Mouse (Mus musculus) E14TG2a.4 (cell line): ENCODE measurements around the gene Pfn1.

ENCODE experiments used
- H3K27me3 ChIP-seq: 2 replicates; pipeline ENCODE4 v1.6.1; 2014; ENCODE audit warnings: low read length, control low read depth; ENCODE audit not compliant: insufficient read depth
- H3K36me3 ChIP-seq: 2 replicates; pipeline ENCODE4 v1.6.1; 2014; ENCODE audit warnings: low read length, control low read depth; ENCODE audit not compliant: insufficient read depth
- H3K4me1 ChIP-seq: replicated peaks from 2 replicates; pipeline ENCODE4 v1.6.1; 2014; ENCODE audit warnings: low read depth, low read length, control low read depth
- H3K4me3 ChIP-seq: replicated peaks from 2 replicates; pipeline ENCODE4 v1.5.1; 2014; ENCODE audit warnings: mild to moderate bottlenecking, low read length
- H3K9me3 ChIP-seq: 2 replicates; pipeline ENCODE4 v1.6.1; 2014; ENCODE audit warnings: low read length, control low read depth
- CTCF ChIP-seq: conservative IDR thresholded peaks from 2 replicates; pipeline ENCODE4 v1.5.1; 2014; ENCODE audit warnings: low read length
- NANOG ChIP-seq: IDR thresholded peaks from 2 replicates; pipeline ENCODE4 v1.6.1; 2014; ENCODE audit warnings: borderline replicate concordance, low read length, mixed read lengths
- POU5F1 ChIP-seq: IDR thresholded peaks from 2 replicates; pipeline ENCODE4 v1.6.1; 2014; ENCODE audit warnings: low read length, borderline replicate concordance

Gene Pfn1

GRCm38 (mm10) chr11:70693504-70693903 lies 39.1 kb upstream of the Pfn1 start:
- no peak for TF ChIP-seq POU5F1
- no peak overlapping the region for H3K4me3 ChIP-seq
- H3K36me3 ChIP-seq = no peaks in the 10 kb centered on the region
- peaks cover 31% of the 10 kb centered on the region for H3K27me3 ChIP-seq
- peaks cover 6% of the 10 kb centered on the region for H3K4me1 ChIP-seq
- H3K9me3 ChIP-seq = no peaks in the 10 kb centered on the region

- Histone ChIP-seq H3K4me1 (peaks cover 25% of the 10 kb centered on the region), H3K4me3 (no peak overlapping the region), H3K9me3 (no peaks in the 10 kb centered on the region), H3K36me3 (peaks cover 11% of the 10 kb centered on the region; the same call in 1 of the 2 replicates), H3K27me3 (peaks cover 54% of the 10 kb centered on the region)
- TF ChIP-seq NANOG (no peak), POU5F1 (no peak), CTCF (no peak)
Observed at GRCm38 (mm10) chr11:70689578-70689977, 35.1 kb upstream of the Pfn1 start.

- TF ChIP-seq NANOG = no peak
- TF ChIP-seq POU5F1 = no peak
- no peak for TF ChIP-seq CTCF
- Histone ChIP-seq H3K4me1 (peaks cover 34% of the 10 kb centered on the region), H3K27me3 (peaks cover 63% of the 10 kb centered on the region), H3K36me3 (peaks cover 20% of the 10 kb centered on the region), H3K9me3 (no peaks in the 10 kb centered on the region), H3K4me3 (peak overlapping the region; percentile 97)
Observed at GRCm38 (mm10) chr11:70688372-70688771, 33.9 kb upstream of the Pfn1 start.

- TF ChIP-seq CTCF (no peak), NANOG (no peak), POU5F1 (no peak)
- Histone ChIP-seq H3K4me3 (peak within 1 kb of the TSS; percentile 97), H3K36me3 (peaks cover 25% of the 10 kb centered on the region), H3K27me3 (peaks cover 67% of the 10 kb centered on the region), H3K9me3 (no peaks in the 10 kb centered on the region), H3K4me1 (peaks cover 40% of the 10 kb centered on the region)
Observed at GRCm38 (mm10) chr11:70687601-70688199, 33.3 kb upstream of the Pfn1 start, which contains the start of gene Camta2. Gene Camta2 (minus strand): TSS chr11:70688105.

GRCm38 (mm10) chr11:70686901-70687566 lies 32.6 kb upstream of the Pfn1 start:
- Histone ChIP-seq H3K27me3 (peaks cover 64% of the 10 kb centered on the region), H3K9me3 (no peaks in the 10 kb centered on the region), H3K4me1 (peaks cover 47% of the 10 kb centered on the region), H3K4me3 (peak overlapping the region; percentile 97), H3K36me3 (peaks cover 25% of the 10 kb centered on the region)
- TF ChIP-seq CTCF = no peak
- TF ChIP-seq POU5F1 = no peak
- no peak for TF ChIP-seq NANOG

GRCm38 (mm10) chr11:70683640-70684039 lies 29.2 kb upstream of the Pfn1 start:
- TF ChIP-seq NANOG (no peak), CTCF (no peak), POU5F1 (no peak)
- Histone ChIP-seq H3K27me3 (peaks cover 42% of the 10 kb centered on the region), H3K9me3 (no peaks in the 10 kb centered on the region), H3K36me3 (peaks cover 34% of the 10 kb centered on the region), H3K4me3 (no peak overlapping the region), H3K4me1 (peaks cover 65% of the 10 kb centered on the region)

GRCm38 (mm10) chr11:70681897-70682581 lies 27.6 kb upstream of the Pfn1 start:
- TF ChIP-seq POU5F1 (peak; percentile 58; the same call in 1 of the 2 replicates), NANOG (no peak), CTCF (peak; percentile 47)
- H3K27me3 ChIP-seq = peaks cover 35% of the 10 kb centered on the region
- no peaks in the 10 kb centered on the region for H3K9me3 ChIP-seq

GRCm38 (mm10) chr11:70681170-70681569 lies 26.7 kb upstream of the Pfn1 start:
- no peak for TF ChIP-seq CTCF
- no peak for TF ChIP-seq POU5F1
- TF ChIP-seq NANOG = no peak
- H3K9me3 ChIP-seq = no peaks in the 10 kb centered on the region
- peaks cover 34% of the 10 kb centered on the region for H3K36me3 ChIP-seq
- peaks cover 30% of the 10 kb centered on the region for H3K27me3 ChIP-seq
- H3K4me1 ChIP-seq = peaks cover 55% of the 10 kb centered on the region
- H3K4me3 ChIP-seq = peak overlapping the region; percentile 66

More at GRCm38 (mm10) chr11:70681897-70682581, 27.6 kb upstream of the Pfn1 start:
- Histone ChIP-seq H3K4me3 (peak overlapping the region; percentile 66), H3K36me3 (peaks cover 34% of the 10 kb centered on the region), H3K4me1 (peaks cover 64% of the 10 kb centered on the region)
